Mouse (Mus musculus) megakaryocyte, embryonic 14.5 days (primary cell): ENCODE results near the gene Tdrd12.

ENCODE experiments used
- FLI1 ChIP-seq: IDR thresholded peaks from 2 replicates; pipeline ENCODE4 v1.6.1; 2012; ENCODE audit warnings: low read length, inconsistent platforms, mixed read lengths
- GATA1 ChIP-seq: IDR thresholded peaks from 3 replicates; pipeline ENCODE4 v1.6.1; 2012; ENCODE audit warnings: mixed read lengths, low read length, inconsistent platforms, borderline replicate concordance

DNA sequence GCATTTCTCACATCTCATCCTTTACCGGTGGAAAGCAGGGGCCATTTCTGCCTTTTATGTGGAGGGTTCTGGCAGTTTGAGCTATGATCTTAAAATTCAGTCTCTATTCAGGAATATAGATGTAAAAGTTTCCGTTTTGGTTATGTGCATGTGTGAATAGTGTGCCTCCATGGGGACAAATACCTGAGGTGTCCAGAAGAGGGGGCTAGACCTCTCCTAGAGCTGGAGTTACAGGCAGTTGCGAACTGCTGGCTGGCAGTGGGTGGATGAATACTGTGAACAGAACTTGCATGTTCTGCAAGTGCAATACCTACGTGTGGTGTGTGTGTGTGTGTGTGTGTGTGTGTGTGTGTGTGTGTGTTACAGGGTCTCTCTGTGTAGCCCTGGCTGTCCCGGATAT, 45.2 kb upstream of the Tdrd12 start:
- TF ChIP-seq FLI1 (no peak), GATA1 (no peak)
